Mouse (Mus musculus): ENCODE measurements around the gene Mrtfa.

The Mrtfa gene

DNA sequence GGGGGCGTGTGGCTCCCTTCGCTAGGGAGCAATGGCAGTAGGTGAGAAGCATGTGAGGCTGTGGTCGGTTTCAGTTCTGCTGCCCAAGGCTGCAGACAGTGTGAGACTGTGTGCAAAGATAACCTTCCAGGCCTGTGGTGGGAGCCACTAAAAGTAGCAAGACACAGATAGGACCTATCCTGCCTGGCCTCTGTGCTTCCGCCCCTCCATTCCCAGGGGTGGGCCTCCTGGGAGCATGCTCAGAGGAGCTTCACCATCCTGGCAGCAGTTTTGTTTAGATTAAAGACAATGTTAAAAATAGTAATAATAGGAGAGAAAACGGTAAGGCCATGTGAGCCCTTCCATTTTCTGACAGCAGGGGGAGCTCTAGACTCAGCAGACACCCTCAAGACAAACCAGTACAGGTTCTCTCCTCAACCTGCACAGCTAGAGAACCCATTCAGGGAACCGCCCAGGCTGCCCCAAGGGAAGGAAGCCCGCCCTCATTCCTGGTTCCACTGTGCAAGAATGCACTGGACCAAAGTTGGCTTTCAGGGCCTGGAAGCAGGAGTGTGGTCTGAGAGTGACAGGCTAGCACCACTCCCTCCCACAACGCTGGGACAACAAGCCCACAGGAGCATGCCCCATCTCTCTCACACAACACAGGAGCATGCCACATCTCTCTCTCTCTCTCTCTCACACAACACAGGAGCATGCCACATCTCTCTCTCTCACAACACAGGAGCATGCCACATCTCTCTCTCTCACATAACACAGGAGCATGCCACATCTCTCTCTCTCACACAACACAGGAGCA lies 163.0 kb downstream of the Mrtfa start:
- DNase-seq (ENCODE audit: low spot score): peak; percentile 82

DNA sequence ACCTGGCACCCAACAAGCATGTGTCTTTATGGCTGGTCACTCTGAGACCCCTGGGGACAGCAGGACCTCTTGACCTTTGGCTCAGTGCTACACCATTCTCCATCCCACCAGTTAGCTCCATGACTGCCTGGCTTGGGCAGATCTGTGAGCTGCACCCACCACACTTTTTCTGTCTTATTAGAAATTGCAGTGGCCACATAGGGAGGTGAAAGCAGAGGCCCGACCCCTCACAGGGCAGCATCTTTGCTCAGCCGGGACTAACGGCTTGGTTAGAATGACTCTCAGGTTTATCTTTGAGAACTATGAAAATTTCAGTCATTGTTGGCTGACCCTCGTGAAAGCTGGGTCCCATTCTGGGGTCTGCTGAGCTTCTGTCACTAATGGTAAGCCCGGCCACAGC lies 163.7 kb downstream of the Mrtfa start:
- no peak for DNase-seq (ENCODE audit: low spot score)

- DNase-seq (ENCODE audit: low spot score): no peak
These were observed 166.7 kb downstream of the Mrtfa start for GRCm38 (mm10) chr15:81023842-81024241.

GRCm38 (mm10) chr15:81022437-81022836 lies 168.1 kb downstream of the Mrtfa start:
- DNase-seq (ENCODE audit: low spot score): no peak

DNA sequence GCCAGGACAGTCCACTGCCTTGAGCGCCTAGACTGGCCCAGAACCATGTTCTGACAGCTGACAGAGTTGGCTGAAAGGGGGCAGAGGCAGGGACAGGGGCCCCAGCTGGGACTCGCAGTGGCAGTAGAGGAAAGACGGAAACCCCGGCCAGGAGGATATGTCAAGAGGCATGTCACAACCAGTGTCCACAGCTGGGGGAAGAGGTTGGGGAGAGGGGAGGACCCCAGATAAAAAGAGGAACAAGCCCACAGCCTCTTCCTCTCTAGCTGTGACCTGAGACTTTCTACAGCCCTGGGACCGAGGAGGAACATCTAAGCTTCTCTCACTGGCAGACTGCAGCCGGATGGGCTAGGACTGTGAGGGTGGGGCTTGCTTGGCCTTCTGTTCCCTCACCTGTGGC lies 169.2 kb downstream of the Mrtfa start:
- no peak for DNase-seq (ENCODE audit: low spot score)

DNA sequence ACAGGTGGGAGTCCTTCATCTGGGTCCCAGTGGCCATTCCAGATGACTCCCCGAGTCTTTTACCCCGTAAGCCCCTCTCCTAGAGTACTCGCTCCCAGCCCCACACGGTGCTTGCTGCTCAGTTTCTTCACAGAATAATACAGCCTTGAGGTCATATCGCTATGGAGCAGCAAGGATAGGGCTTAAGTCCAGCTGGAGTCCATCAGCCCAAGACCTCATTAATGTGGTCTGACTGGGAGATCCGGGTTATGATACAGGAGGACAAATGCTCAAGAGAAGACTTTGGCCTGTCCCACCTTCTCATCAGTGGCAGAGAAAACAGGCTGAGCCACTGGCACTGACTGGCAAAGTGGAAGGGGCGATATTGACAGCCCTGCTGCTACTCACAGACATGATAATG lies 173.2 kb downstream of the Mrtfa start:
- DNase-seq (ENCODE audit: low spot score): no peak

- DNase-seq (ENCODE audit: low spot score): no peak
These were observed 174.1 kb downstream of the Mrtfa start for GRCm38 (mm10) chr15:81016488-81016887.

DNA sequence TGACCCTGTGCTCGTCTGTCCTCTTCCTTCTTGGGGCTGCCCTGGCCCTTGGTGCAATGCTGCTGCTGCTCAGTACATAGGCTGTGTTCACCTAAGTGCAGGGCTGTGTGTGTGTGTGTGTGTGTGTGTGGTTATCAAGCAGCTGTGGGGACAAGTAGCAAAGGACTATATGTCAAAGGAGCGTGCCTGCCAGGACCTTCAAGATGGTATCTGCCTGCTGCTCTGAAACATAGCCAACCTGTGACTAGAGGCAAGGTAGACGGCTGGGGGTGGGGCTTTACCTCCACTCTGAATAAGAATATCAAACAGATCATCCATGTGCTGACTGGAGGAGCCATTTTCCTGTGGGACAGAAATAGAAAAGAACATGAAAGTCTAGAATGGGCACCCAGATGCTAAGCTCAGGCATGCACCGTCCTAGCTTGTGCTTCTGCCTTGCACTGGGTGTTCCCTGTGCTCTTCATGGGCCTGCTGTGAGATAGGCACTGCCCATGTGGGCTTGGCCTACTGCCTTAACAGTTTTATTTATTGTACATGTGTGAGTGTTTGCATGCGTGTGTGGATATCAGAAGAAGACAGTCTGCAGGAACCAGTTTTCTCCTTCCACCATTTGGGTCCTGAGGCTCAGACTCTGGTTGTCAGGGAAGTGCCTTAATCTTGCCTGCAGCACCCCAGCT lies 175.4 kb downstream of the Mrtfa start:
- no peak for DNase-seq (ENCODE audit: low spot score)

DNA sequence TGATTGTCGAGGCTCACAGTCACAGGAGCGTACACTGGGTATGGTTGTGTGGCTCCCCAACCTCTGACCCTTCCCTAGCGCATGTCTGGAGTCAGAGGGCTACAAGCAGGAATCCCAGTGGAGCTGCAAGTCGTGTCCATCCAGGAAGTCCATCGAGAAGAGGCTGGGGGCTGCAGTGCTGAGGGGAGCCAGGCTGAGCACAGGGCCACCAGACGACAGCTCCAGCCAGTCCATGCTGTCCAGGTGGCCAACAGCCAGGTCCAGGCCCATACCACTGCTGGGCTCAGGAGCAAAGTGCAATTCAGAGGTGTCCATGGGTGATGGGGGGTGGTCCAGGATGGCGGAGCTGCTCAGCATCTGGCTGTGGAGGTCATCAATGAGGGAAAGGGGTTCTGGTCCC lies 177.4 kb downstream of the Mrtfa start:
- no peak for DNase-seq (ENCODE audit: low spot score)

DNA sequence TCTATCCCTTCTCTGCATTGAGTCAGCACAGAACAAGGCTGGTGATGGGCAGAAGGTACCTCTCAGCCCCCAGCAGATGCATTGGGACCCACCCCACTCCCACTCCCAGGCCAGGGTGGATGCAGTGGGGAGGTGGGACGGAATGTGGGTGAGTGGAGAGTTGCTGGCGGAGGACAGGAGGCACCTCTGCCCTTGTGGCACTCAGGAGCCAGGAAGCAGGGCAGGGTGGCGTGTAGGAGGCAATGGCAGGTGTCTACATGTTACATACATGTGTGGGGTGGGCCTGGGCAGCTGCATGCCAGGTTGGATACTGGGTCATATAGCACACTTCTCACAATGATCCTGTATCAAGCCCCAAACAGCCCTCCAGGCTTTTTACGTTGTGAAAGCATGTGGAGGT lies 178.2 kb downstream of the Mrtfa start:
- no peak for DNase-seq (ENCODE audit: low spot score)

GRCm38 (mm10) chr15:81011523-81011922 lies 179.0 kb downstream of the Mrtfa start:
- DNase-seq (ENCODE audit: low spot score): no peak

DNA sequence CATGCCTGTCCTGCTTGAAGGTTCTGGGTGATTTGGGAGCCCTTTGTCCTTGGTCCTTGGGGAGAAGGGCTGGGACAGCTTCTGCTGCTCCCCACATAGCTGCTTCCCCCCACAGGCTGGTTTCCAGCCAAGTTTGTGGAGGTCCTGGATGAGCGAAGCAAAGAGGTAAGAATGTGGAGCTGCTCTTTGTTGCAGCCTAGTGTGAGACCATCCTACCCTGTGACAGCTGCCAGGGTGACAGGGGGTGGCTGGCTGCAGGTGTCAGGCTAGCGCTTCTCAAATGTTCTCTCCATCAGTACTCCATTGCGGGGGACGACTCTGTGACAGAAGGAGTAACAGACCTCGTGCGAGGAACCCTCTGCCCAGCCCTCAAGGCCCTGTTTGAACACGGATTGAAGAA lies 180.4 kb downstream of the Mrtfa start:
- no peak for DNase-seq (ENCODE audit: low spot score)

- peak; percentile 61 for DNase-seq (ENCODE audit: low spot score)
These were observed 181.9 kb downstream of the Mrtfa start for GRCm38 (mm10) chr15:81008689-81009123.

- DNase-seq (ENCODE audit: low spot score): no peak
These were observed 182.7 kb downstream of the Mrtfa start for GRCm38 (mm10) chr15:81007905-81008304.

DNA sequence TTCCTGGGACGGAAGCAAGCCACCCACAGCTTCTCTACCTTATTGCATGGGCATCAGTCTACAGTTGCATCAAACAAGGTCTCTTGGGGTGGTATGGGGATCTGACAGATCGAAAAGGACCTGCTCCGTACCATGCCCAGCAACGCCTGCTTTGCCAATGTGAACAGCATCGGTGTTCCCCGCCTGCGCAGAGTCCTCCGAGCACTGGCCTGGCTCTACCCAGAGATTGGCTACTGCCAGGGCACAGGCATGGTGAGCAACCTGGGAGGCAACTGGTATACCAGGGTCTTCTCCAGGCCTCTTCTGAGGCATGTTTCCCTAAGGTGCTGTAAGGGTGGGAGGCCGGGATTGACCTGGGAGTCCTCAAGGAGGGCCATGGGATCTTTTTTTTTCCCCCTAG lies 183.2 kb downstream of the Mrtfa start:
- DNase-seq (ENCODE audit: low spot score): no peak

- DNase-seq (ENCODE audit: low spot score): no peak
These were observed 184.3 kb downstream of the Mrtfa start for GRCm38 (mm10) chr15:81006127-81006735.

DNA sequence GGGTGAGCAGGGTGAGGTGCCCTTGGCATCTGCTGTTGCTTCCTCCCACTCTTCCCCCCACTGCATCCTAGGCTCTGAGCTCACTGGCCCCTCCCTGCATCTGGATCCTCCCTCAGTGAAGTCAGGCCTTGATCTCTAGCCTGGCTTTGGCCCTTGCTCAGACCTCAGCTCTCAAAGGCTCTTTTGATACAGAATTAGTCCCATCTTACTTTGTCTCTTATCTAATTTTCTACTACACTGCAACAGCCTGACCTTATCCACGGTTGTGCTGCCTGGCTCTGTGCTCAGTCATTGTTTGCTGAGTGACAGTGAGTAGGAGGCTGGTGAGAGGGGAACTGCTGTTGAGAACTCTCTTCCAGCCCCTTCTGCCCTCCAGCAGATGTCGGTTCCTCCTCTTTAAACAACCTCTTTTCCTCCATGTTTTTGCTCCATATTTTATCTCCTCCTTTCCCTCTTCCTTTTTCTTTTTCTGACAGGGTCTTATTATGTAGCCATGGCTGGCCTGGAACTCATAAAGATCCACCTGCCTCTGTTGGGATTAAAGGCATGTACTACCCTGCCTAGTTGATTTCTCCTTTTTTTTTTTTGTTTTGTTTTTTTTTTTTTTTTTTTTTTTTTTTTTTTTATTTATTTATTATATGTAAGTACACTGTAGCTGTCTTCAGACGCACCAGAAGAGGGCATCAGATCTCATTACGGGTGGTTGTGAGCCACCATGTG lies 190.0 kb downstream of the Mrtfa start:
- DNase-seq (ENCODE audit: low spot score): peak; percentile 6

DNA sequence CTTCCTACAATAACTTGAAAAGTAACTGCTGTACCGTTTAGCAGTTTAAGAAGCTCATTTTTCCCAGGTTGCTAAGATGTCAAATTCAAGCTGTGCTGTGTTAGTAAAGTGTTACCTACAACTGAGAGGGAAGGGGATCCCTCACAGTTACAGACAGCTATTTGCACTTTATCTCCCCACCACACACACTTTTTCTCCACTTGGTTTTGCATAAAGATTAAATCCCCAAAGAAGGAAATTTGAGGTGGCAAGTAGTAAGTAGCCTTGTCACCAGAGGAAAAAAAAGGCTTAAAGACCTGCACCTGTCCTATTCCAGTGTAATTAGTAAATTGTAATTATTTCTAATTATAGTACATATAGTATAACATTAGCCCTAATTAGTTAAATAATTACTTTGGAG lies 193.5 kb downstream of the Mrtfa start:
- no peak for DNase-seq (ENCODE audit: low spot score)

GRCm38 (mm10) chr15:80996090-80996835 lies 194.3 kb downstream of the Mrtfa start:
- no peak for DNase-seq (ENCODE audit: low spot score)

DNA sequence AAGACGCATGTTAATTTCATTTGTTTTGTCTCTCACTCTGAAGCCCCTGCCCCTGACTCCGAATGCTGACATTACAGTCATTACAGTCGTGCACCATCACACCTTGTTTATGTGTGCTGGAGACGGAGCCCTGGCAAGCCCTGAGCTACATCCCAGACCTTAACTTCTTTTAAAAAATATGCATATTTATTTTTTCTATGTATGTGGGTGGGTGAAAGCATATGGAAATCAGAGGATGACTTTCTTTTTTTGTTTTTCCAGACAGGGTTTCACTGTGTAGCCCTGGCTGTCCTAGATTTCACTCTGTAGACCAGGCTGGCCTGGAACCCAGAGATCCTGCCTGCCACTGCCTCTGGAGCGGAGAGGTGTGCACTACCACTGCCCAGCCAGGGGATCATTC lies 195.6 kb downstream of the Mrtfa start:
- DNase-seq (ENCODE audit: low spot score): no peak

DNA sequence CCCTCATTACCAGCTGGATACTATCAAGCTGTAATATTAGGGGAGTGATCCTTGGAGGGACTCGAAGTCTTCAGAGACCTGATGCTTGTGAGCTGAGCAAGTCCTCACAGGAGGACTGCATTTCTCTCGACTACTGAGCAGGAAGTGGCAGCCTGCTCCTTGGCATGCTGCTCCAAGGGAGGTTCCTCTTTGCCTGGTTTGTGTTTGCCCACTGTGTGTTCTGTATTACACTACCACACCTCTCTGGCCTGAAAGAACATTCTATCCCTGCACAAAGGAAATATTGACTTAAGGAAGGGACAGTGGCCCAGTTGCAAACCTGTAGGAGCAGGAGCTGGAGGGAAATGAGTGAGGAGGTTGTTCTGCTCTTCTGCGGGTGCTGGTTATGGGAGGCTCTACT lies 200.8 kb downstream of the Mrtfa start:
- DNase-seq (ENCODE audit: low spot score): no peak

DNA sequence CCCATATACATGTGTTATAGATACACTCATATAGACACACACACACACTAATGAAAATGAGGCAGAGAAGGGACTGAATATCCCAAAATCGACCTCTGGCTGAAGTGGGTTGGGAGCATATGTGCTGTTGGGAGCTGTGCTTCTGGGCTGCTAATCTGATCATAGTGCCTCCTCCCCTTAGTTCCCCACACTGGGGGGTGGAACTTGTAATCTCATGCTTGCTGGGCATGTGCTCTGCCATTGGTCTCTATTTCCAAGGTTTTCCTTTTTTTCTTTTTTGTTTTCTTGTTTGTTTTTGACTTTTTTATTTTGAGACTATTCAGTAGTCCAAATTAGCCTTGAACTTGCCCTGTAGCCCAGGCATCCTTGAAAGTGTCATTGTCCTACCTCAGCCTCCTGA lies 202.2 kb downstream of the Mrtfa start:
- no peak for DNase-seq (ENCODE audit: low spot score)

All from embryo, embryonic 10.5 days (tissue).